Mouse (Mus musculus) NIH3T3 (cell line): Measurements from ENCODE around the gene Ykt6.
A peak's percentile ranks its signal among the peaks of the same experiment; 100 is the strongest.
"Not testable (repeated sequence)": the region's sequence is repeated elsewhere in the genome, so short reads cannot be mapped to it uniquely, and the experiment has no call there.

Experiments
- DNase-seq: peaks from one replicate; pipeline ENCODE4 v3.0.0-alpha.2; 2012; ENCODE audit warnings: low read depth

Ykt6 gene

DNA sequence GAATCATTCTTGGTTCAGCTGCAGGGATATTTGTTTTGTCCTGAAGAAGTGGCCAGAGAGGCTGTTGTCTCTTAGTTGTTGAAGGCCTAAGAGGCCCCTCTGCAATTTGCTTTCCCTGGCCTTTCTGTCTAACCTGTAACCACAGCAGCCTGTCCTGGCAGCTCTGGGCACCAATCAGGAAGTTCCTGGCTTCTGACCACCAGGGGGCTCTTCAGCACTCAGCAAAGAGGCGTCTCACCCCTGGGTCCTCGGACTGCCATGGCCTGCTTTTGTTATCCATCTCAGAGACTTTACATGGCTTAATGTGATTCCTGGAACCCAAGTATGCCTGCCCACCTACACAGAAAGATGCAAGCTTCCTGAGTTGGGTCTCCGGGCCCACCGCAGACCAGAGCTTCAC, 35.4 kb downstream of the Ykt6 start:
- peak; percentile 87 for DNase-seq

DNA sequence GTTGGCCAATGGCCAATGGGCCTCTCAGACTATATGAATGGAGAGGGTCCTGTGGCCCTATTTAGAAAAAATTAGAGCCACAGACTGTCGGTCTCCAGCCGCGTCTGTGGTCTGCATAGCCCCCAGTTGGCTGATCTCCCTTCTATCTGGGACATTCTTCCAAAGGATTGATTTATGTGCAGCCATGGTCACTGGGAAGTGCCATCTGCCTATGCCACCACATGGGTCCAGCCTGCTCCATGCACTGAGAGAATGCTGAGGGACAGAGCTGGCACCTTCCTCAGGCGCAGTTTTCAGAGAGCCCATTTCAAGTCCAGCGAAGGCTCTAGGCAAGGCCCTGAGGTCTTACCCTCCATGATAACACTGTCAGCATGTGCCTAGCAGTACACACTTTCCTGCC, 38.7 kb downstream of the Ykt6 start:
- no peak for DNase-seq

GRCm38 (mm10) chr11:5994880-5995279, 39.4 kb downstream of the Ykt6 start:
- DNase-seq, result no peak

- DNase-seq, result peak; percentile 94
These were observed 40.5 kb downstream of the Ykt6 start for GRCm38 (mm10) chr11:5995989-5996388.

DNA sequence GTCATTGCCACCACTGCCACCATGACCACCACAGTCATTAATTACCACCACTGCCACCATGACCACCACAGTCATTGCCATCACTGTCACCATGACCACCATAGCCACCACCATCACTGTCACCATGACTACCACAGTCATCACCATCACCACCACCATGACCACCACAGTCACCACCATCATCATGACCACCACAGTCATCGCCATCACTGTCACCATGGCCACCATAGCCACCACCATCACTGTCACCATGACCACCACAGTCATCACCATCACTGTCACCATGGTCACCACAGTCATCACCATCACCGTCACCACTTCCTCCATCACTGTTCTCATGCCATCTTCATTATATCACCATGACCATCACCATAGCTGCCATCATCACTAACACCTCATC, 43.0 kb downstream of the Ykt6 start:
- DNase-seq, result no peak

DNA sequence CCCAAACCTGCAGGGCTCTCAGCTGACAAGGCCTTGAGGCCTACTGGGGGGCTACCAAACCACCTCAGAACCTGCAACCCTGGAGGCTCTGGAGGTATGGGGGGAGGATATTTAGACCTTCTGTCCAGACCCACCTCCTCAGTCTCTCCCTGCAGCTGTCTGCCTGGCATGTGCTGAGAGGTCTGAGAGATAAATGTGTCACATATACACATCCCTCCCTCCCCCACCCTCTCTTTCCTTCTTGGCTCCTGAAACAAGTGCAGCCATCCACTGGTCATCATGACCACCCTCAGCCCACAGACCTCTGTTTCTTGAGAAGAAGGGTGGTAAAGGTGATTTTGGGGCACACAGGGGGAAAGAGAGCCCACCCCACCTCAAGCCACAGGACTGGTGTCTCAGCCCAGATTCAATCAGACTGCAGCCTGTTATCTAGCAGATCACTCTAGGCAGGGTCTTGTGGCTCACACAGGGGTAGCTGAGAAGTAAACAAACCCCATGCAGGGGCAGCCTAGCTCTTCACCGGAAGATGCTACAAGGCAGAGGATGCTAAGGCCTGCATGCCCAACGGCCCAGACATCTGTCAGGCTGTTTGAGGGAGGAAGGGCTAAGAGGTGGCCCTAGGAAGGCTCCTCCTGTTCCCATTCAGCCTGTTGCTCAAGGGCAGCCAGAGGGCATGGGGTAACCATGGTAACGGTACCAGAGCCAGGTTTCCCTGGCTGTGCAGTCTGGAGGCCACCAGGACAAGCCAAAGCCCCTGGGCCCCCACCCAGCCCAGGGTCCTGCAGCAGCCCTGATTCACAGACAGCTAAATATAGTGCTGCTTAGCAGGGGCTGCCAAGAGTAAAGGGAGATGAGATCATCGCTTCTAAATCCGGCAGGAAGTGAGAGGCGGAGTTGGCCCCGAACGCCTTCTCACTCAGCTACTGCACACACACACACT, 44.6 kb downstream of the Ykt6 start:
- DNase-seq, result peak; percentile 95

DNA sequence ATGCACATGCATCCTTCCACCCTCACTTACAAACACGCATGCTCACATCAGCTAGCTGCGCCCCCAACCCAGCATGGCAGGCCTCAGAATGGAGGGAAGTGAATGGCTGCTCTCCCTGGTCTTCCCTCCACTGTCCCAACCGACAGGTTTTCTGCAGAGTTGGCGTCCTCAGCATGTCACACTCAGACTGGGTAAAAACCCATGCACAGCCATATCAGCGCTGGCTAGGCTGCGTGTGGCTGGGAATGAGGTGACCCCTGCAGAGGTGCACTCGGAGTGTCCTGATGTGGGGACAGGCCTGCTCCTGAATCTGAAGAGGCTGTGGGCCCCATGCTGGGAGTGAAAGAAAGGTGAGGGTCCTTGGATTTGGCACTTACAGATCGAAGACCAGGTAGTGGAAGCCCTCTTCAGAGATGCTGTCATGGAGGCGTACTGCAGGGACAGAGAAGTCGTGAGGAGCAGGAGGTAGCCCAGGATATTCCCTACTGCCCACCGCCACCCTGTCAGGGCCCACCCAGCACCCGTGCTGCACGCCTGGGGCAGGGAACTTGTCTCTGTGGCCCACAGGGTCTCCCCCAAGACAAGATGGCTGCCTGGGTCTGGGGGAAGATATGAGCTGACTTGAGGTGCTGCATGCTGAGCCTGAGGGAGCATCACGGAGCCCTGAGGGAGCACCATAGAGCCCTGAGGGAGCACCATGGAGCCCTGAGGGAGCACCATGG, 45.6 kb downstream of the Ykt6 start:
- no peak for DNase-seq

GRCm38 (mm10) chr11:6001981-6002649, 46.6 kb downstream of the Ykt6 start:
- peak; percentile 58 for DNase-seq

GRCm38 (mm10) chr11:6003046-6003639, 47.6 kb downstream of the Ykt6 start:
- no peak for DNase-seq

DNA sequence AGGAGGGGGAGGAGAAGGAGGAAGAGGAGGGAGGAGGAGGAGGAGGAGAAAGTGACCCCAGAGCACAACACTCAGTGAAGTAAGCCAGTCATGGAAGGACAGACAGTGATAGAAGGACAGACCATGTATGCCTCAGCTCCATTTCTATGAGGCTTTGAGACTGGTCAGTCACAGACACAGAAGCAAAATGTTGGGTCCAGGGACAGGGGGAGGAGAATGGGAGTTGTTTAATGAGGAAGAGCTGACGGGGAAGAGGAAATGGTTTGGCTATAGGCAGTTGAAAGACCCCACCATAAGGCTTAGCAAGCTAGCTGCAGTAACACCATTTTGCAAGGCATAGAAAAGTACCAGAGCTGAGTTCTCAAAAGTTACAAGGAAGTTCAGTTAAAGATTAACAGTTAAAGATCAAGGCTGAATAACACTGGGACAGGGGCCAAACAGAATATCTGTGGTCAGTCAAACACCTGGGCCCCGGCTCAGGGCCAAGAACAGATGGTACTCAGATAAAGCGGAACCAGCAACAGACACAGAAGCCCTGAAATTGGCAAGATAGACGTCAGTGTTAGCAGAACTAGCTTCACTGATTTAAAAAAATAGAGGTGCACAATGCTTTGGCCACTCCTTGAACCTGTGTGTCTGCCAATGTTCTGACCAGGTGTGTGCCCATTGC, 50.0 kb downstream of the Ykt6 start:
- not testable (repeated sequence) for DNase-seq

DNA sequence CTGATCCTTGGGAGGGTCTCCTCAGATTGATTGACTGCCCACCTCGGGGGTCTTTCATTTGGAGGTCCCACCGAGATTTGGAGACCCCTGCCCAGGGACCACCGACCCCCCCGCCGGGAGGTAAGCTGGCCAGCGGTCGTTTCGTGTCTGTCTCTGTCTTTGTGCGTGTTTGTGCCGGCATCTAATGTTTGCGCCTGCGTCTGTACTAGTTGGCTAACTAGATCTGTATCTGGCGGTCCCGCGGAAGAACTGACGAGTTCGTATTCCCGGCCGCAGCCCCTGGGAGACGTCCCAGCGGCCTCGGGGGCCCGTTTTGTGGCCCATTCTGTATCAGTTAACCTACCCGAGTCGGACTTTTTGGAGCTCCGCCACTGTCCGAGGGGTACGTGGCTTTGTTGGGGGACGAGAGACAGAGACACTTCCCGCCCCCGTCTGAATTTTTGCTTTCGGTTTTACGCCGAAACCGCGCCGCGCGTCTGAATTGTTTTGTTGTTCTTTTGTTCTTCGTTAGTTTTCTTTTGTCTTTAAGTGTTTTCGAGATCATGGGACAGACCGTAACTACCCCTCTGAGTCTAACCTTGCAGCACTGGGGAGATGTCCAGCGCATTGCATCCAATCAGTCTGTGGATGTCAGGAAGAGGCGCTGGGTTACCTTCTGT, 51.0 kb downstream of the Ykt6 start:
- DNase-seq, result peak; percentile 40

DNA sequence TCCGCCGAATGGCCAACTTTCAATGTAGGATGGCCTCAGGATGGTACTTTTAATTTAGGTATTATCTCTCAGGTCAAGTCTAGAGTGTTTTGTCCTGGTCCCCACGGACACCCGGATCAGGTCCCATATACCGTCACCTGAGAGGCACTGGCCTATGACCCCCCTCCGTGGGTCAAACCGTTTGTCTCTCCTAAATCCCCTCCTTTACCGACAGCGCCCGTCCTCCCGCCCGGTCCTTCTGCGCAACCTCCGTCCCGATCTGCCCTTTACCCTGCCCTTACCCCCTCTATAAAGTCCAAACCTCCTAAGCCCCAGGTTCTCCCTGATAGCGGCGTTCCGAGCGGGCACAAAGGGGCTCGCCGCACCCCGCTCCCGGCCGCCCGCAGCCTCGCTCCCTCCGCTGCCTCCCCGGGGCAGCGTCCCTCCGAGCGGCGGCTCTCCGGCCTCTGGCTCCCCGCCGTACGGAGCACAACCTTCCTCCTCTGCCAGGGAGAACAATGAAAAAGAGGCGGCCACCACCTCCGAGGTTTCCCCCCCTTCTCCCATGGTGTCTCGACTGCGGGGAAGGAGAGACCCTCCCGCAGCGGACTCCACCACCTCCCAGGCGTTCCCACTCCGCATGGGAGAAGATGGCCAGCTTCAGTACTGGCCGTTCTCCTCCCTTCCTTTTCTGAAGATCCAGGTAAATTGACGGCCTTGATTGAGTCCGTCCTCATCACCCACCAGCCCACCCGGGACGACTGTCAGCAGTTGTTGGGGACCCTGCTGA, 51.7 kb downstream of the Ykt6 start:
- DNase-seq, result not testable (repeated sequence)

- DNase-seq, result not testable (repeated sequence)
These were observed 52.3 kb downstream of the Ykt6 start for GRCm38 (mm10) chr11:6007779-6008128.

- not testable (repeated sequence) for DNase-seq
These were observed 55.4 kb downstream of the Ykt6 start for GRCm38 (mm10) chr11:6010751-6011482.

DNA sequence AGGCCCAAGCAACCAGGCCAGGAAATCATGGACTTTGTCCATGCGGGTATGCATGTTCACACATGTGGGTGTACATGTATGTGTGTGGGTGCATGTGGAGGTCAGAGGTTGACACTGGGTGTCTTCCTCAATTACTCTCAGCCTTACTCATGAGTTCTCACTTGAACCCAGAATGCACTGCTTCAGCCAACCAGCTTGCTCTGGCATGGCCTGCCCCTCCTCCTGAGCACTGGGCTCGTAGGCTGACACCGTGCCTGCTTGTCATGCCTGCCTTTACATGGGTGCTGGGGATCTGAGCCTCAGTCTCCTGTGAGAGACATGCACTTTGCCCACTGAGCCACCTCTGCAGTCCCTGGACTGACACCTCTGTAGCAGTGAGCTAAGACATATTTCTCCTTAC, 56.4 kb downstream of the Ykt6 start:
- DNase-seq, result no peak

DNA sequence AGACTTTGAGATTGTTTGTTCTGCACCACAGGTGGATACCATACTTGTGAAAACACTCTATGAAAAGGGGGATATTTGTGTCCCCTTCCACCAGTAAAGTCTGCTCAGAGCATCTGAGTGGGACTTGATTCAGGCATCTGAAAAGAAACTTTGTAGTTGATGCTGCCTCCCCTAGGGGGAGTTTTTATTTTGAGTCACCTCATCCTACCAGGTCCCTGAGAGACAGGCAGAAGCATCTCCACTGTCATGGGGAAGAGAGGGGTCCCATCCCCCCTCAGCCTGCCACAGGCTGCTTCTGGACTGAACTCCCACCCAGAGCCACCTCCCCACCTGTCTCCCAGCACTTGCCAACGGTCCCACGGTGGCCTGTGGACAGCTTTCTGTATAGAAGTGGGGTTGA, 57.9 kb downstream of the Ykt6 start:
- no peak for DNase-seq

GRCm38 (mm10) chr11:6015011-6015431, 59.5 kb downstream of the Ykt6 start:
- no peak for DNase-seq

DNA sequence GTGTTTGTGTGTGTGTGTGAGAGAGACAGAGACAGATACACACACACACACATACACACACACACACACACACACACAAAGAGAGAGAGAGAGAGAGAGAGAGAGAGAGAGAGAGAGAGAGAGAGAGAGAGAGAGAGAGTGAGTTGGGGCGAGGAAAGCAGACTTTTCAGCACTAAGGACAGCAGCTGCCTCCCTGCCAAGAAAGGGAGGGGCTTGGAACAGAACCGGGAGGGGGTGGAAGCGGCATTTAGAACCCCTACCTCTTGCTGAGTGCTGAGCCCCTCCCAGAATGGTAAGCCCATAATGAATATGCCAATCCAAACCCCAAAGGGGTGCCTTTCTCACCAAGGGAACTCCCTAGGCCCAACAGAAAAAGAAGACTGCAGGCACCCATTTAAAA, 60.9 kb downstream of the Ykt6 start:
- DNase-seq, result peak; percentile 82

DNA sequence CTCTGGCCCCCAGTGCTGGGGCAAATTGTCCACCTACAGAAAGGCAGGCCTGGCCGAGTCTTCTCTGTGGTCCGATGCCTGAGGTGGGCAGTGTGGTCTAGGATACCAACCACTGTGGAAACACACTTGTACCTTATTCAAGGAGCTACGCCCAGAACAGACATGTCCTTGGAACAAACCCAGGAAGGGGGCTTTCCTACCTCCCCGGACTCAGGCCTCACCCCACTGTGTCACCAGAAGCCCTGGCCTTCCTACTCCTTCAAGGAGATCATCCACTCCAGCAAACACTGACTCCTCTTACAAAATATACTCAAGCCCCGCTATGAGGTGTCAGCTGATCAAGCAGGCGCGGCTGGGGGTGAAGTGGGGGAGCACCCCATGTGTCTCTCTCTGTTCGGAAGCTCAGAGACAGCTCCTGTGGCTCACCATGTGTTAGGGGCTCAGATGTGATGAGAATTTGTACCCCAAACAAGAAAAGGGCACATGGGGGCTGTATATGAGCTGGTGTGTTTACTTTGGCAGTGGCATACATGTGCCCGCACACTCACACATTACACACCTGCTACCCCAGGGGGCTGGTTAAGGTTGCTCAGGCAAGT, 61.4 kb downstream of the Ykt6 start:
- DNase-seq, result no peak
